Mouse (Mus musculus) myocyte (in vitro differentiated cells): ENCODE data around the gene Ehmt2.

Experiments
- POLR2A ChIP-seq: IDR thresholded peaks from one replicate; pipeline ENCODE4 v1.6.1; 2011; ENCODE audit warnings: low read depth, mild to moderate bottlenecking, control low read depth, moderate library complexity; ENCODE audit not compliant: insufficient read length
- POLR2AphosphoS2 ChIP-seq: IDR thresholded peaks from one replicate; pipeline ENCODE4 v1.6.1; 2011; ENCODE audit warnings: low read depth, control low read depth; ENCODE audit not compliant: insufficient read length
- TCF3 ChIP-seq: IDR thresholded peaks from one replicate; pipeline ENCODE4 v1.6.1; 2011; ENCODE audit warnings: low read depth, control low read depth; ENCODE audit not compliant: insufficient read length
- USF1 ChIP-seq: IDR thresholded peaks from one replicate; pipeline ENCODE4 v1.6.1; 2011; ENCODE audit warnings: low read depth, mild to moderate bottlenecking, control low read depth, moderate library complexity

DNA sequence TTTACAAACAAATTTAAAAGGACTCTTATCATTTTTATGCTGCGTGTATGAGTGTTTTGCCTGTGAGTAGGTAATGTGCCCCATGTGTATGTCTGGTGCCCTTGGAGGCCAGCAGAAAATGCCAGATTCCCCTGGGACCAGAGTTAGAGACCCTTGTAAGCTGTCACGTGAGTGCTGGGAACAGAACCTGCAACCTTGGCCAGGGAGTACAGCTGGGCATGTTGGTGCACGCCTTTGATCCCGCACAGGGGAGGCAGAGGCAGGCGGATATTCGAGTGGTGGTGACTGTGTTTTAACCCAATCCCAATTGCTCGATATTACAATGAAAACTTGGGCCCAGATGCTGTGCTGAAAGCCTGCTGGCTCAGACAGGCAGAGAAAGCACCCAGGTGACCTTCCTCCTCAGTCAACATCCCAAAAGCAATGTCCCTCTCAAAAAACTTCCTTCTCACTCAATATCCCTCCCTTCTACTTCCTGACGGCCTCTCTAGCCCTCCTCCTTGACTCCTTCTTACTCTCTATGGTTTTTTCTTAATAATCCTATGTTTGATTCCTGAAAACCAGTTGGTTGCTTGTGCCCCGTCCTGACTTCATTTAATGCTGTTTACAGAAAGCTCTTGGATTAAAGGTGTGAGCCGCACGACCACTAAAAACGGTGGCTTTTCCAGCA lies 8.1 kb upstream of the Ehmt2 start:
- TF ChIP-seq POLR2A (no peak), USF1 (no peak), TCF3 (no peak), POLR2AphosphoS2 (no peak)
